Mouse (Mus musculus) cerebellum, adult 18-20 months (tissue): ENCODE measurements around the gene Crygn.

Experiments
- DNase-seq, 2 experiments: peaks; one replicate each; pipeline ENCODE4 v3.0.0; 2021

Crygn gene

DNA sequence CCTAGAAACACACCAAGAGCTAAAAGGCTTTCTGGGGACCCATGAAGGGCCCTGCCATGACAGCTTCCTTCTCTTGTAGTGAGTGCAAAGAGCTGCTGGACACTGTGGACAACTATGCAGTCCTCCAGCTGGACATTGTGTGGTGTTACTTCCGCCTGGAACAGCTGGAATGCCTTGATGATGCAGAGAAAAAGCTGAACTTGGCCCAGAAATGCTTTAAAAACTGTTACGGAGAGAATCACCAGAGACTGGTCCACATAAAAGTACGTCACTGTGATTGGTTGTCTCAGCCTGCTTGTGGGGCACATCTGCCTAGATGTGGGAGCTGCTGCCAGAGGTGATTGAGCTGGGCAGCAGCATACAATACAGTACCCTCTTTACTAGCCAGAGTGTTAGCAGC is 56.5 kb downstream of the Crygn start:
- no peak for DNase-seq
